Mouse (Mus musculus): ENCODE data around the gene Galk1. TPM values are rescaled to one million over a fixed set of nuclear protein-coding genes. Genes with fewer than 3 reads are reported as not detected.
A peak's percentile ranks its signal among the peaks of the same experiment; 100 is the strongest.

The Galk1 gene
- polyA plus RNA-seq, 1 experiment from 2014 or later: 304 TPM

- Histone ChIP-seq H3K4me1 (replicated peaks; ENCODE audit: control insufficient read depth, insufficient read depth, low read length) (peaks cover 28% of the 10 kb centered on the region), H3K4me2 (peak overlapping the region; percentile 79)
- DNase-seq (ENCODE audit: low spot score): no peak
Measured at GRCm38 (mm10) chr11:116004186-116004823, 8.2 kb downstream of the Galk1 start.

GRCm38 (mm10) chr11:116002894-116003293 is 9.6 kb downstream of the Galk1 start:
- Histone ChIP-seq H3K9me3 (ENCODE audit: control insufficient read depth, low read length) (no peaks in the 10 kb centered on the region), H3K4me1 (replicated peaks; ENCODE audit: control insufficient read depth, insufficient read depth, low read length) (peaks cover 33% of the 10 kb centered on the region), H3K36me3 (ENCODE audit: control insufficient read depth, insufficient read depth, low read length) (peaks cover 3% of the 10 kb centered on the region; the same call in 1 of the 2 replicates), H3K27me3 (replicated peaks; ENCODE audit: control insufficient read depth, insufficient read depth, low read length) (peaks cover 6% of the 10 kb centered on the region; the same call in 1 of the 2 replicates), H3K4me2 (no peak overlapping the region), H3K9ac (ENCODE audit: low read depth, low read length) (no peak overlapping the region), H3K27ac (ENCODE audit: low read depth, low read length) (no peak overlapping the region), H3K4me3 (ENCODE audit: low read depth, low read length) (no peak overlapping the region)
- DNase-seq (ENCODE audit: low spot score) (no peak), ATAC-seq (replicated peaks; ENCODE audit: low FRiP score) (no peak)
- WGBS: 83% methylated on average over 3 of the region's 3 CpGs

More at GRCm38 (mm10) chr11:116004186-116004823, 8.2 kb downstream of the Galk1 start:
- WGBS: 20% methylated on average over 8 of the region's 8 CpGs
- H3K4me3 ChIP-seq (ENCODE audit: low read depth, low read length): peak overlapping the region; percentile 41
- no peaks in the 10 kb centered on the region for H3K9me3 ChIP-seq (ENCODE audit: control insufficient read depth, low read length)
- H3K9ac ChIP-seq (ENCODE audit: low read depth, low read length): peak overlapping the region; percentile 61
- peaks cover 9% of the 10 kb centered on the region; the same call in 1 of the 2 replicates for H3K36me3 ChIP-seq (ENCODE audit: control insufficient read depth, insufficient read depth, low read length)
- H3K27ac ChIP-seq (ENCODE audit: low read depth, low read length): peak overlapping the region; percentile 87
- H3K27me3 ChIP-seq (replicated peaks; ENCODE audit: control insufficient read depth, insufficient read depth, low read length): peaks cover 6% of the 10 kb centered on the region; the same call in 1 of the 2 replicates
- no peak for ATAC-seq (replicated peaks; ENCODE audit: low FRiP score)

DNA sequence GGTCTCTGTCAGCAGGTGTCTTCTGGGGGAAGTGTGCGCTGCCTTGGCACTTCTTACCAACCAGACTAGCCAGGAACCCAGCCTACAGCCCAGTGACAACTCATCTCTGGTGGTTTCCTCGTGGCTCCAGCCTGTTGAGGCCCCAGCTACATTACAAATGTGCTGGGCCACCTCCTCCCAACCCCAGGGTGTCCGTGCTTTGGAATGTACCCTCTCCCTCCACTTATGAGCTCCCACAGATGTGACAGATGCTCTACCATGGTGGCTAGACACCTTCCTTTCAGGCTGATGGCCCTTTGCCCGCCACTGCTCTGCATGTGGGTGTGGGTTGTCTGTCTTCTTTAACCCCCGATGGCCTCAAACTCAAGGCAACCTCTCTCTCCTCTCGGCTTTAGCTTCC is 10.8 kb downstream of the Galk1 start:
- Histone ChIP-seq H3K4me2 (no peak overlapping the region), H3K27ac (ENCODE audit: low read depth, low read length) (no peak overlapping the region), H3K27me3 (replicated peaks; ENCODE audit: control insufficient read depth, insufficient read depth, low read length) (peaks cover 6% of the 10 kb centered on the region; the same call in 1 of the 2 replicates), H3K4me1 (replicated peaks; ENCODE audit: control insufficient read depth, insufficient read depth, low read length) (peaks cover 33% of the 10 kb centered on the region), H3K36me3 (ENCODE audit: control insufficient read depth, insufficient read depth, low read length) (no peaks in the 10 kb centered on the region), H3K9me3 (ENCODE audit: control insufficient read depth, low read length) (no peaks in the 10 kb centered on the region), H3K4me3 (ENCODE audit: low read depth, low read length) (no peak overlapping the region), H3K9ac (ENCODE audit: low read depth, low read length) (no peak overlapping the region)
- 69% methylated on average over 6 of the region's 6 CpGs for WGBS
- no peak for DNase-seq (ENCODE audit: low spot score)
- ATAC-seq (replicated peaks; ENCODE audit: low FRiP score): no peak

GRCm38 (mm10) chr11:116000607-116001006 is 11.9 kb downstream of the Galk1 start:
- Histone ChIP-seq H3K4me1 (replicated peaks; ENCODE audit: control insufficient read depth, insufficient read depth, low read length) (peaks cover 28% of the 10 kb centered on the region), H3K9me3 (ENCODE audit: control insufficient read depth, low read length) (no peaks in the 10 kb centered on the region), H3K9ac (ENCODE audit: low read depth, low read length) (no peak overlapping the region), H3K4me2 (no peak overlapping the region), H3K36me3 (ENCODE audit: control insufficient read depth, insufficient read depth, low read length) (no peaks in the 10 kb centered on the region), H3K4me3 (ENCODE audit: low read depth, low read length) (no peak overlapping the region), H3K27me3 (replicated peaks; ENCODE audit: control insufficient read depth, insufficient read depth, low read length) (peaks cover 6% of the 10 kb centered on the region; the same call in 1 of the 2 replicates), H3K27ac (ENCODE audit: low read depth, low read length) (no peak overlapping the region)
- DNase-seq (ENCODE audit: low spot score) (no peak), ATAC-seq (replicated peaks; ENCODE audit: low FRiP score) (no peak)
- WGBS: 64% methylated on average over 10 of the region's 10 CpGs

DNA sequence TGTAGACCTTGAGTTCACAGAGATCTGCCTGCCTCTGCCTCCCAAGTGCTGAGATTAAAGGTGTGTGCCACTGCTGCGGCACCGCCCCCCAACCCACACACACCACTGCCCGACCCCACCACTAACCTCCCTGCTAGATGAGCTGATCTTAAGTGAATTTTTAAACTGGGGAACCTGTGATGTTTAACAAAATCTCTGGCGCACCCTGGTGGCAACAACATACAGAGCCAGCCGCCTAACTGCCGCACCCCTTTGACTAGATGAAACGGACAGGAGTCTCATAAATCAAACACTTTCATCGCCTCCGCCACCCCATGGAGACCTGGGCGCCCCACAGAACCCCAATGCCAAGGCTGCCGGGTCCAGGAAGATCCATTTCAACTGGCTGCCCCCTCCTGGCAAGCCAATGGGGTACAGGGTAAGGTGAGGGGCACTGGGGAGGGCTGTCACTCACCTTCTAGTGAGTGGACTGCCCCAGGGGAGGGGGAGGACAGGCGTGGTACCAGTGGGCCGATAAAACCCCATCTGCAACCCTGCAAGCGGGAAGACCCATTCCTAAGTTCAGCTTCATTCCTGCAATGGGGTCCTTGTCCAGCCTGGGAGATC is 12.9 kb downstream of the Galk1 start:
- Histone ChIP-seq H3K4me2 (peak overlapping the region; percentile 12; the same call in 1 of the 2 replicates), H3K4me3 (ENCODE audit: low read depth, low read length) (no peak overlapping the region), H3K9me3 (ENCODE audit: control insufficient read depth, low read length) (no peaks in the 10 kb centered on the region), H3K36me3 (ENCODE audit: control insufficient read depth, insufficient read depth, low read length) (no peaks in the 10 kb centered on the region), H3K27ac (ENCODE audit: low read depth, low read length) (no peak overlapping the region), H3K9ac (ENCODE audit: low read depth, low read length) (no peak overlapping the region), H3K27me3 (replicated peaks; ENCODE audit: control insufficient read depth, insufficient read depth, low read length) (peaks cover 6% of the 10 kb centered on the region; the same call in 1 of the 2 replicates), H3K4me1 (replicated peaks; ENCODE audit: control insufficient read depth, insufficient read depth, low read length) (peaks cover 21% of the 10 kb centered on the region)
- no peak for ATAC-seq (replicated peaks; ENCODE audit: low FRiP score)
- DNase-seq (ENCODE audit: low spot score): peak; percentile 71
- WGBS: 9% methylated on average over 14 of the region's 14 CpGs

GRCm38 (mm10) chr11:115999027-115999426 is 13.5 kb downstream of the Galk1 start:
- Histone ChIP-seq H3K9me3 (ENCODE audit: control insufficient read depth, low read length) (no peaks in the 10 kb centered on the region), H3K4me1 (replicated peaks; ENCODE audit: control insufficient read depth, insufficient read depth, low read length) (peaks cover 18% of the 10 kb centered on the region), H3K4me2 (peak overlapping the region; percentile 9; the same call in 1 of the 2 replicates), H3K36me3 (ENCODE audit: control insufficient read depth, insufficient read depth, low read length) (no peaks in the 10 kb centered on the region), H3K27me3 (replicated peaks; ENCODE audit: control insufficient read depth, insufficient read depth, low read length) (peaks cover 6% of the 10 kb centered on the region; the same call in 1 of the 2 replicates), H3K9ac (ENCODE audit: low read depth, low read length) (no peak overlapping the region), H3K27ac (ENCODE audit: low read depth, low read length) (no peak overlapping the region), H3K4me3 (ENCODE audit: low read depth, low read length) (no peak overlapping the region)
- DNase-seq (ENCODE audit: low spot score) (no peak), ATAC-seq (replicated peaks; ENCODE audit: low FRiP score) (no peak)
- WGBS: 41% methylated on average over 7 of the region's 7 CpGs

- Histone ChIP-seq H3K9me3 (ENCODE audit: control insufficient read depth, low read length) (no peaks in the 10 kb centered on the region), H3K27me3 (replicated peaks; ENCODE audit: control insufficient read depth, insufficient read depth, low read length) (peaks cover 6% of the 10 kb centered on the region; the same call in 1 of the 2 replicates), H3K4me3 (ENCODE audit: low read depth, low read length) (no peak overlapping the region), H3K36me3 (ENCODE audit: control insufficient read depth, insufficient read depth, low read length) (no peaks in the 10 kb centered on the region), H3K9ac (ENCODE audit: low read depth, low read length) (no peak overlapping the region), H3K4me1 (replicated peaks; ENCODE audit: control insufficient read depth, insufficient read depth, low read length) (peaks cover 11% of the 10 kb centered on the region), H3K4me2 (no peak overlapping the region), H3K27ac (ENCODE audit: low read depth, low read length) (no peak overlapping the region)
- DNase-seq (ENCODE audit: low spot score) (no peak), ATAC-seq (replicated peaks; ENCODE audit: low FRiP score) (no peak)
- WGBS: 56% methylated on average over 5 of the region's 5 CpGs
Measured at GRCm38 (mm10) chr11:115997662-115998061, 14.9 kb downstream of the Galk1 start.

DNA sequence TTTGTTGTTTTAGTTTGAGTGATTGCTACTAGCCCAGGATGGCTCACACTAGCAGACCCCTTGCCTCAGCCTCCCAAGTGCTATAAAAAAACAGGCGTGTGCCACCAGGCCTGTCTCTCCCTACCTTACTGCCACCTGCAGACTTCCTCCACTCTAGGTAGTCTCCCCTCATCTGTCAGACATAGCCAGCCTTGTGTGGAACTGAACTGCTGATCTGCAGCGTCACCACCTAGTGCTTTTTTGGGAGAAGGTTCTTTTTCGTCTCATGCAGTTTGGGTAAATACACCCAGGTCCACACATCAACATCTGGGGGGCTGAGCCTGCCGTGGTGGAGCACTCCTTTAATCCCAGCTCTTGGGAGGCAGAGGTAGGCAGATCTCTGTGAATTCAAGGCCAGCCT is 15.5 kb downstream of the Galk1 start:
- Histone ChIP-seq H3K27me3 (replicated peaks; ENCODE audit: control insufficient read depth, insufficient read depth, low read length) (peaks cover 6% of the 10 kb centered on the region; the same call in 1 of the 2 replicates), H3K4me1 (replicated peaks; ENCODE audit: control insufficient read depth, insufficient read depth, low read length) (peaks cover 11% of the 10 kb centered on the region), H3K27ac (ENCODE audit: low read depth, low read length) (no peak overlapping the region), H3K4me2 (no peak overlapping the region), H3K9ac (ENCODE audit: low read depth, low read length) (no peak overlapping the region), H3K9me3 (ENCODE audit: control insufficient read depth, low read length) (no peaks in the 10 kb centered on the region), H3K36me3 (ENCODE audit: control insufficient read depth, insufficient read depth, low read length) (no peaks in the 10 kb centered on the region), H3K4me3 (ENCODE audit: low read depth, low read length) (no peak overlapping the region)
- no peak for DNase-seq (ENCODE audit: low spot score)
- 69% methylated on average over 4 of the region's 4 CpGs for WGBS
- ATAC-seq (replicated peaks; ENCODE audit: low FRiP score): no peak

Data from liver, embryonic 11.5 days (tissue).